Mouse (Mus musculus) hindbrain, postnatal 0 days (tissue): Measurements from ENCODE around the gene Rrn3. TPM values are rescaled to one million over a fixed set of nuclear protein-coding genes. Genes with fewer than 3 reads are reported as not detected.
A peak's percentile ranks its signal among the peaks of the same experiment; 100 is the strongest.

ENCODE experiments used
- ATAC-seq: fragments of 200-750 bp; cut with Nextera tagmentation; 2 replicates; pipeline ENCODE4 v1.8.0; 2017; ENCODE audit warnings: mild to moderate bottlenecking, moderate TSS enrichment, moderate library complexity
- DNase-seq: peaks from one replicate; pipeline ENCODE4 v3.0.0-alpha.2; 2015; ENCODE audit warnings: low spot score
- H3K27ac ChIP-seq: fragments of 300-500 bp; sonication (generic); 2 replicates; pipeline ENCODE4 v1.5.1; 2014; ENCODE audit warnings: mild to moderate bottlenecking
- H3K27me3 ChIP-seq: fragments of 300-500 bp; sonication (generic); 2 replicates; pipeline ENCODE4 v1.6.1; 2014; ENCODE audit warnings: low read length, mixed read lengths; ENCODE audit not compliant: insufficient read depth
- H3K36me3 ChIP-seq: fragments of 300-500 bp; sonication (generic); 2 replicates; pipeline ENCODE4 v1.6.1; 2014; ENCODE audit warnings: low read length, mixed read lengths; ENCODE audit not compliant: insufficient read depth
- H3K4me1 ChIP-seq: fragments of 300-500 bp; sonication (generic); 2 replicates; pipeline ENCODE4 v1.6.1; 2014; ENCODE audit warnings: antibody characterized with exemption, low read length, mixed read lengths; ENCODE audit not compliant: insufficient read depth
- H3K4me2 ChIP-seq: fragments of 300-500 bp; sonication (generic); 2 replicates; pipeline ENCODE4 v1.6.1; 2014; ENCODE audit warnings: low read depth, mild to moderate bottlenecking, low read length, moderate library complexity, mixed read lengths
- H3K4me3 ChIP-seq: fragments of 300-500 bp; sonication (generic); 2 replicates; pipeline ENCODE4 v1.5.1; 2014; ENCODE audit warnings: low read length
- H3K9ac ChIP-seq: fragments of 300-500 bp; sonication (generic); replicated peaks from 2 replicates; pipeline ENCODE4 v1.6.1; 2014; ENCODE audit warnings: mild to moderate bottlenecking, low read length, moderate library complexity, mixed read lengths
- H3K9me3 ChIP-seq: fragments of 300-500 bp; sonication (generic); 2 replicates; pipeline ENCODE4 v1.6.1; 2016; ENCODE audit warnings: low read length, mixed read lengths
- CTCF ChIP-seq: IDR thresholded peaks from 2 replicates; pipeline ENCODE4 v1.5.1; 2016; ENCODE audit warnings: antibody characterized with exemption, control low read depth, low read depth
- WGBS: fragments of 180-500 bp; shearing (Covaris S2); extraction: QIAGEN DNeasy Blood & Tissue Kit; methylation state at CpG from one replicate; pipeline ENCODE4 v1.1.7; 2014; 5-methylcytosine and 5-hydroxymethylcytosine counted together
- polyA plus RNA-seq: library from polyadenylated mRNA; unstranded; fragments of >200 nt; fragmentation: Nextera tagmentation; extraction: Ambion mirVana; gene quantifications from 2 replicates; pipeline ENCODE4 v1.2.1, GENCODE M21; 2015
- total RNA-seq: library from RNA; depleted of rRNA; stranded (reverse); fragments of >200 nt; gene quantifications from 2 replicates; pipeline ENCODE4 v1.2.3, GENCODE M21; 2014

Gene Rrn3
- total and polyA plus RNA-seq, 2 experiments from 2014 or later, result 73.5 to 74.7 TPM

- Histone ChIP-seq H3K4me1 (peaks cover under 1% of the 10 kb centered on the region; the same call in 1 of the 2 replicates), H3K4me3 (no peak overlapping the region), H3K4me2 (no peak overlapping the region), H3K36me3 (peaks cover 36% of the 10 kb centered on the region), H3K27ac (no peak overlapping the region), H3K27me3 (no peaks in the 10 kb centered on the region), H3K9ac (no peak overlapping the region), H3K9me3 (no peaks in the 10 kb centered on the region)
- WGBS, result 83% methylated on average over 7 of the region's 7 CpGs
- no peak for ATAC-seq
- DNase-seq, result no peak
- TF ChIP-seq CTCF, result no peak
These were observed 45.4 kb downstream of the Rrn3 start for GRCm38 (mm10) chr16:13825781-13826490.

- Histone ChIP-seq H3K4me1 (no peaks in the 10 kb centered on the region), H3K4me2 (no peak overlapping the region), H3K36me3 (peaks cover 40% of the 10 kb centered on the region), H3K9me3 (no peaks in the 10 kb centered on the region), H3K4me3 (no peak overlapping the region), H3K27ac (no peak overlapping the region), H3K27me3 (no peaks in the 10 kb centered on the region), H3K9ac (no peak overlapping the region)
- no peak for TF ChIP-seq CTCF
- ATAC-seq (no peak), DNase-seq (no peak)
- WGBS, result 87% methylated on average over 4 of the region's 4 CpGs
These were observed 46.0 kb downstream of the Rrn3 start for GRCm38 (mm10) chr16:13826511-13826910.

- 85% methylated on average over 10 of the region's 10 CpGs for WGBS
- ATAC-seq (no peak), DNase-seq (no peak)
- Histone ChIP-seq H3K27ac (no peak overlapping the region), H3K27me3 (no peaks in the 10 kb centered on the region), H3K9me3 (no peaks in the 10 kb centered on the region), H3K4me3 (no peak overlapping the region), H3K4me1 (no peaks in the 10 kb centered on the region), H3K36me3 (peaks cover 72% of the 10 kb centered on the region), H3K4me2 (no peak overlapping the region), H3K9ac (no peak overlapping the region)
- TF ChIP-seq CTCF, result 0 out of 2 replicates have a peak, but pooled peaks have one; percentile 11
These were observed 49.9 kb downstream of the Rrn3 start for GRCm38 (mm10) chr16:13830444-13830843.

- no peak overlapping the region for H3K9ac ChIP-seq
- H3K9me3 ChIP-seq, result no peaks in the 10 kb centered on the region
- ATAC-seq (peak; percentile 15; the same call in 1 of the 2 replicates), DNase-seq (no peak)
- no peak overlapping the region for H3K4me2 ChIP-seq
- no peak overlapping the region for H3K4me3 ChIP-seq
- no peak overlapping the region for H3K27ac ChIP-seq
- H3K4me1 ChIP-seq, result no peaks in the 10 kb centered on the region
- WGBS, result 86% methylated on average over 5 of the region's 5 CpGs
- H3K36me3 ChIP-seq, result peaks cover 84% of the 10 kb centered on the region
- no peaks in the 10 kb centered on the region for H3K27me3 ChIP-seq
- TF ChIP-seq CTCF, result no peak
These were observed 51.1 kb downstream of the Rrn3 start for GRCm38 (mm10) chr16:13831606-13832005.

GRCm38 (mm10) chr16:13834382-13834781, 53.9 kb downstream of the Rrn3 start:
- Histone ChIP-seq H3K27ac (no peak overlapping the region), H3K27me3 (no peaks in the 10 kb centered on the region), H3K36me3 (peaks cover 87% of the 10 kb centered on the region), H3K9me3 (no peaks in the 10 kb centered on the region), H3K4me3 (no peak overlapping the region), H3K4me2 (no peak overlapping the region), H3K4me1 (no peaks in the 10 kb centered on the region), H3K9ac (no peak overlapping the region)
- 98% methylated on average over 5 of the region's 5 CpGs for WGBS
- TF ChIP-seq CTCF, result no peak
- DNase-seq, result no peak
- no peak for ATAC-seq

- Histone ChIP-seq H3K9ac (no peak overlapping the region), H3K4me3 (no peak overlapping the region), H3K27me3 (no peaks in the 10 kb centered on the region), H3K4me2 (no peak overlapping the region), H3K4me1 (no peaks in the 10 kb centered on the region), H3K9me3 (no peaks in the 10 kb centered on the region), H3K27ac (no peak overlapping the region), H3K36me3 (peaks cover 56% of the 10 kb centered on the region)
- DNase-seq (no peak), ATAC-seq (no peak)
- TF ChIP-seq CTCF, result no peak
- WGBS, result 92% methylated on average over 7 of the region's 7 CpGs
These were observed 59.5 kb downstream of the Rrn3 start for GRCm38 (mm10) chr16:13840056-13840455.

GRCm38 (mm10) chr16:13840956-13841355, 60.4 kb downstream of the Rrn3 start:
- H3K27ac ChIP-seq, result no peak overlapping the region
- no peaks in the 10 kb centered on the region for H3K4me1 ChIP-seq

More at GRCm38 (mm10) chr16:13840956-13841355, 60.4 kb downstream of the Rrn3 start:
- Histone ChIP-seq H3K9me3 (no peaks in the 10 kb centered on the region), H3K36me3 (peaks cover 50% of the 10 kb centered on the region), H3K27me3 (no peaks in the 10 kb centered on the region), H3K4me2 (no peak overlapping the region), H3K9ac (no peak overlapping the region), H3K4me3 (no peak overlapping the region)
- 95% methylated on average over 3 of the region's 3 CpGs for WGBS
- no peak for TF ChIP-seq CTCF
- no peak for ATAC-seq
- DNase-seq, result no peak
